Mouse (Mus musculus): ENCODE results near the gene Ppp1r15b. TPM values are rescaled to one million over a fixed set of nuclear protein-coding genes. Genes with fewer than 3 reads are reported as not detected.

Ppp1r15b gene
- polyA plus RNA-seq, 1 experiment from 2014 or later, result 26.6 TPM

- H3K27me3 ChIP-seq (replicated peaks; ENCODE audit: control insufficient read depth, insufficient read depth, low read length), result peaks cover 29% of the 10 kb centered on the region
These were observed 31.1 kb downstream of the Ppp1r15b start for GRCm38 (mm10) chr1:133162046-133162445.

GRCm38 (mm10) chr1:133162981-133163380 is 32.0 kb downstream of the Ppp1r15b start:
- Histone ChIP-seq H3K4me1 (ENCODE audit: control insufficient read depth, insufficient read depth, low read length) (peaks cover 17% of the 10 kb centered on the region), H3K27ac (ENCODE audit: low read depth, low read length) (no peak overlapping the region), H3K4me3 (ENCODE audit: low read depth, low read length) (no peak overlapping the region; the same call in 1 of the 2 replicates), H3K4me2 (ENCODE audit: low read length) (no peak overlapping the region), H3K27me3 (replicated peaks; ENCODE audit: control insufficient read depth, insufficient read depth, low read length) (peaks cover 29% of the 10 kb centered on the region), H3K9me3 (replicated peaks; ENCODE audit: control insufficient read depth, low read length) (no peaks in the 10 kb centered on the region), H3K9ac (ENCODE audit: low read length) (no peak overlapping the region), H3K36me3 (ENCODE audit: control insufficient read depth, insufficient read depth, low read length) (no peaks in the 10 kb centered on the region)
- 63% methylated on average over 8 of the region's 8 CpGs for WGBS
- no peak for DNase-seq (ENCODE audit: low spot score)
- no peak for ATAC-seq

More at GRCm38 (mm10) chr1:133162046-133162445, 31.1 kb downstream of the Ppp1r15b start:
- no peaks in the 10 kb centered on the region for H3K36me3 ChIP-seq (ENCODE audit: control insufficient read depth, insufficient read depth, low read length)
- DNase-seq (ENCODE audit: low spot score) (no peak), ATAC-seq (no peak)
- H3K4me2 ChIP-seq (ENCODE audit: low read length), result no peak overlapping the region
- WGBS, result 71% methylated on average over 10 of the region's 10 CpGs
- H3K4me1 ChIP-seq (ENCODE audit: control insufficient read depth, insufficient read depth, low read length), result peaks cover 17% of the 10 kb centered on the region
- no peak overlapping the region for H3K9ac ChIP-seq (ENCODE audit: low read length)
- H3K4me3 ChIP-seq (ENCODE audit: low read depth, low read length), result no peak overlapping the region
- H3K27ac ChIP-seq (ENCODE audit: low read depth, low read length), result no peak overlapping the region
- no peaks in the 10 kb centered on the region for H3K9me3 ChIP-seq (replicated peaks; ENCODE audit: control insufficient read depth, low read length)

GRCm38 (mm10) chr1:133163820-133164431 is 33.0 kb downstream of the Ppp1r15b start, which contains the start of gene Plekha6:
Plekha6 (plus strand) TSS chr1:133164210.
- no peak within 1 kb of the TSS for H3K27ac ChIP-seq (ENCODE audit: low read depth, low read length)
- ATAC-seq, result 0 out of 2 replicates have a peak, but pooled peaks have one; percentile 44
- peaks cover 16% of the 10 kb centered on the region for H3K4me1 ChIP-seq (ENCODE audit: control insufficient read depth, insufficient read depth, low read length)
- WGBS, result under 1% methylated on average over 60 of the region's 68 CpGs
- DNase-seq (ENCODE audit: low spot score), result peak; percentile 55
- peak within 1 kb of the TSS; percentile 60 for H3K9ac ChIP-seq (ENCODE audit: low read length)
- no peaks in the 10 kb centered on the region for H3K36me3 ChIP-seq (ENCODE audit: control insufficient read depth, insufficient read depth, low read length)
- H3K4me2 ChIP-seq (ENCODE audit: low read length), result peak within 1 kb of the TSS; percentile 96
- H3K27me3 ChIP-seq (replicated peaks; ENCODE audit: control insufficient read depth, insufficient read depth, low read length), result peaks cover 29% of the 10 kb centered on the region
- H3K4me3 ChIP-seq (ENCODE audit: low read depth, low read length), result peak within 1 kb of the TSS; percentile 52
- H3K9me3 ChIP-seq (replicated peaks; ENCODE audit: control insufficient read depth, low read length), result no peaks in the 10 kb centered on the region

GRCm38 (mm10) chr1:133164591-133165011 is 33.7 kb downstream of the Ppp1r15b start:
- H3K27ac ChIP-seq (ENCODE audit: low read depth, low read length), result no peak overlapping the region
- peaks cover 10% of the 10 kb centered on the region for H3K4me1 ChIP-seq (ENCODE audit: control insufficient read depth, insufficient read depth, low read length)
- WGBS, result 4% methylated on average over 10 of the region's 10 CpGs
- H3K9ac ChIP-seq (ENCODE audit: low read length), result no peak overlapping the region; the same call in 1 of the 2 replicates
- H3K36me3 ChIP-seq (ENCODE audit: control insufficient read depth, insufficient read depth, low read length), result no peaks in the 10 kb centered on the region
- peak overlapping the region; percentile 52 for H3K4me3 ChIP-seq (ENCODE audit: low read depth, low read length)
- no peaks in the 10 kb centered on the region for H3K9me3 ChIP-seq (replicated peaks; ENCODE audit: control insufficient read depth, low read length)
- ATAC-seq (no peak), DNase-seq (ENCODE audit: low spot score) (no peak)
- peaks cover 29% of the 10 kb centered on the region for H3K27me3 ChIP-seq (replicated peaks; ENCODE audit: control insufficient read depth, insufficient read depth, low read length)
- peak overlapping the region; percentile 96 for H3K4me2 ChIP-seq (ENCODE audit: low read length)

GRCm38 (mm10) chr1:133165111-133165510 is 34.2 kb downstream of the Ppp1r15b start:
- 41% methylated on average over 11 of the region's 11 CpGs for WGBS
- H3K36me3 ChIP-seq (ENCODE audit: control insufficient read depth, insufficient read depth, low read length), result no peaks in the 10 kb centered on the region
- H3K27me3 ChIP-seq (replicated peaks; ENCODE audit: control insufficient read depth, insufficient read depth, low read length), result peaks cover 29% of the 10 kb centered on the region
- H3K9ac ChIP-seq (ENCODE audit: low read length), result no peak overlapping the region
- no peak overlapping the region for H3K4me2 ChIP-seq (ENCODE audit: low read length)
- no peak overlapping the region for H3K4me3 ChIP-seq (ENCODE audit: low read depth, low read length)
- no peaks in the 10 kb centered on the region for H3K9me3 ChIP-seq (replicated peaks; ENCODE audit: control insufficient read depth, low read length)
- H3K27ac ChIP-seq (ENCODE audit: low read depth, low read length), result no peak overlapping the region
- H3K4me1 ChIP-seq (ENCODE audit: control insufficient read depth, insufficient read depth, low read length), result peaks cover 10% of the 10 kb centered on the region
- ATAC-seq (no peak), DNase-seq (ENCODE audit: low spot score) (no peak)

- Histone ChIP-seq H3K9me3 (replicated peaks; ENCODE audit: control insufficient read depth, low read length) (no peaks in the 10 kb centered on the region), H3K4me3 (ENCODE audit: low read depth, low read length) (no peak overlapping the region), H3K27me3 (replicated peaks; ENCODE audit: control insufficient read depth, insufficient read depth, low read length) (peaks cover 14% of the 10 kb centered on the region), H3K4me2 (ENCODE audit: low read length) (no peak overlapping the region), H3K27ac (ENCODE audit: low read depth, low read length) (no peak overlapping the region), H3K9ac (ENCODE audit: low read length) (no peak overlapping the region), H3K36me3 (ENCODE audit: control insufficient read depth, insufficient read depth, low read length) (no peaks in the 10 kb centered on the region), H3K4me1 (ENCODE audit: control insufficient read depth, insufficient read depth, low read length) (peaks cover 9% of the 10 kb centered on the region)
- WGBS, result 42% methylated on average over 19 of the region's 19 CpGs
- DNase-seq (ENCODE audit: low spot score) (no peak), ATAC-seq (no peak)
These were observed 37.5 kb downstream of the Ppp1r15b start for GRCm38 (mm10) chr1:133168318-133169060.

- 59% methylated on average over 8 of the region's 8 CpGs for WGBS
- ATAC-seq (no peak), DNase-seq (ENCODE audit: low spot score) (no peak)
- Histone ChIP-seq H3K4me2 (ENCODE audit: low read length) (no peak overlapping the region), H3K36me3 (ENCODE audit: control insufficient read depth, insufficient read depth, low read length) (no peaks in the 10 kb centered on the region), H3K27me3 (replicated peaks; ENCODE audit: control insufficient read depth, insufficient read depth, low read length) (no peaks in the 10 kb centered on the region), H3K27ac (ENCODE audit: low read depth, low read length) (no peak overlapping the region), H3K4me1 (ENCODE audit: control insufficient read depth, insufficient read depth, low read length) (no peaks in the 10 kb centered on the region), H3K4me3 (ENCODE audit: low read depth, low read length) (no peak overlapping the region), H3K9me3 (replicated peaks; ENCODE audit: control insufficient read depth, low read length) (no peaks in the 10 kb centered on the region), H3K9ac (ENCODE audit: low read length) (no peak overlapping the region)
These were observed 39.3 kb downstream of the Ppp1r15b start for GRCm38 (mm10) chr1:133170196-133170595.

- H3K9me3 ChIP-seq (replicated peaks; ENCODE audit: control insufficient read depth, low read length), result no peaks in the 10 kb centered on the region
- H3K27me3 ChIP-seq (replicated peaks; ENCODE audit: control insufficient read depth, insufficient read depth, low read length), result no peaks in the 10 kb centered on the region
- H3K36me3 ChIP-seq (ENCODE audit: control insufficient read depth, insufficient read depth, low read length), result no peaks in the 10 kb centered on the region
- H3K9ac ChIP-seq (ENCODE audit: low read length), result no peak overlapping the region
- no peak overlapping the region for H3K4me2 ChIP-seq (ENCODE audit: low read length)
- no peaks in the 10 kb centered on the region for H3K4me1 ChIP-seq (ENCODE audit: control insufficient read depth, insufficient read depth, low read length)
- DNase-seq (ENCODE audit: low spot score), result no peak
- H3K4me3 ChIP-seq (ENCODE audit: low read depth, low read length), result no peak overlapping the region
- ATAC-seq, result no peak
- no peak overlapping the region for H3K27ac ChIP-seq (ENCODE audit: low read depth, low read length)
- WGBS, result 88% methylated on average over 9 of the region's 9 CpGs
These were observed 40.4 kb downstream of the Ppp1r15b start for GRCm38 (mm10) chr1:133171357-133171756.

- Histone ChIP-seq H3K4me3 (ENCODE audit: low read depth, low read length) (no peak overlapping the region), H3K27ac (ENCODE audit: low read depth, low read length) (no peak overlapping the region), H3K4me2 (ENCODE audit: low read length) (no peak overlapping the region), H3K4me1 (ENCODE audit: control insufficient read depth, insufficient read depth, low read length) (no peaks in the 10 kb centered on the region), H3K27me3 (replicated peaks; ENCODE audit: control insufficient read depth, insufficient read depth, low read length) (no peaks in the 10 kb centered on the region), H3K9ac (ENCODE audit: low read length) (no peak overlapping the region), H3K36me3 (ENCODE audit: control insufficient read depth, insufficient read depth, low read length) (no peaks in the 10 kb centered on the region), H3K9me3 (replicated peaks; ENCODE audit: control insufficient read depth, low read length) (no peaks in the 10 kb centered on the region)
- no peak for DNase-seq (ENCODE audit: low spot score)
- WGBS, result 85% methylated on average over 6 of the region's 6 CpGs
- ATAC-seq, result no peak
These were observed 44.2 kb downstream of the Ppp1r15b start for GRCm38 (mm10) chr1:133175150-133175549.

Measured in forebrain, embryonic 14.5 days (tissue).